Mouse (Mus musculus) E14TG2a.4 (cell line): Measurements from ENCODE around the gene Banp.

Experiments
- CTCF ChIP-seq: conservative IDR thresholded peaks from 2 replicates; pipeline ENCODE4 v1.5.1; 2014; ENCODE audit warnings: low read length
- NANOG ChIP-seq: IDR thresholded peaks from 2 replicates; pipeline ENCODE4 v1.6.1; 2014; ENCODE audit warnings: borderline replicate concordance, low read length, mixed read lengths
- POU5F1 ChIP-seq: IDR thresholded peaks from 2 replicates; pipeline ENCODE4 v1.6.1; 2014; ENCODE audit warnings: low read length, borderline replicate concordance

DNA sequence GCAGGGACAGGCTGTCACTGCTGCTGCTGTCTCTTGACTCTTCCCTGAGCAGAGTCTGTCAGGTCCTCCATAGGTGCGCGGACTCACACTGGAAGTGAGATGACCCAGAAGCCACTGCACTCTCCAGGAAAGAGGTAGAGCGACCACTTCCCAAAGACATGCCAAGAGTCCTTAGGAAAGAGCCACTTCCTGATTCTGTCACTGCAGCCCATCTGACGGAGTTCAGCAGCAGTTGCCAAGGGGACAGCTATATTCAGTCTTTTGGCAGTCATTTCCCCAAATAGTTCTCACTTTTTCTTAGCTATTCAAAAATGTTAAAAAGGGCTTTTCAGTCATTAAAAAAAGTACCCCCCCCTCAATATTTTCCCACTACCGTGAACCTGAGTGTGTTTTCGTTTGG, 72.7 kb downstream of the Banp start:
- TF ChIP-seq CTCF (no peak), POU5F1 (no peak), NANOG (no peak)
